Mouse (Mus musculus) testis, adult 2 months (tissue): Measurements from ENCODE around the gene Kndc1.
A peak's percentile ranks its signal among the peaks of the same experiment; 100 is the strongest.

ENCODE experiments used
- CTCF ChIP-seq: fragments of 200-500 bp; IDR thresholded peaks from 2 replicates; pipeline ENCODE4 v1.5.1; 2012; ENCODE audit warnings: low read depth, mild to moderate bottlenecking, inconsistent platforms, low read length, moderate library complexity; ENCODE audit not compliant: control insufficient read depth, insufficient read depth, insufficient replicate concordance
- POLR2A ChIP-seq: fragments of 200-500 bp; IDR thresholded peaks from 2 replicates; pipeline ENCODE4 v1.6.1; 2012; ENCODE audit warnings: low read depth, mild to moderate bottlenecking, inconsistent platforms, low read length, moderate library complexity; ENCODE audit not compliant: control insufficient read depth

DNA sequence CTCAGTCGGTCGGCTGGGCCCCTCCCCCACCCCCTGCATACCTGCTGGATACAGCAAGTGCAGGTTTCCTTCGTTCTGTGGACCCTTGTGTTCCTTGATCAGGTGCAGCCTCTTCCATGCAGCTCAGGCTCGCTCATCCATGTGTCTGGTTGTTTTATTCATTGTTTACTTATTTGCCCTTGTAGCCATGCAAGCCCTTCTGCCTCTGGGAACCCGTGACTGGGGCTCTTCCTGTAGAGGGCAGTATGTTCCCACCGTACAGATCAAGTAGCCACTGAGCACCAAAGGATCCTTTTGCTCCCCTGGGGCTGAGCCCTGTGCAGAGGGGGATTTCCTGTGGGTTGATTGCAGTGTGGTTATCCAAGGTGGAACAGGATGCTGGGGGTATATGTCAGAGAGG lies 11.2 kb downstream of the Kndc1 start:
- TF ChIP-seq CTCF = peak; percentile 24; the same call in 1 of the 2 replicates
- no peak for TF ChIP-seq POLR2A
